Mouse (Mus musculus) frontal cortex, postnatal 25 days (tissue): ENCODE measurements around the gene Ntrk1.

Source experiments
- DNase-seq, 2 experiments: peaks; one replicate each; pipeline ENCODE4 v3.0.0; 2022; ENCODE audit warnings: low spot score in 2 of 2

The Ntrk1 gene

DNA sequence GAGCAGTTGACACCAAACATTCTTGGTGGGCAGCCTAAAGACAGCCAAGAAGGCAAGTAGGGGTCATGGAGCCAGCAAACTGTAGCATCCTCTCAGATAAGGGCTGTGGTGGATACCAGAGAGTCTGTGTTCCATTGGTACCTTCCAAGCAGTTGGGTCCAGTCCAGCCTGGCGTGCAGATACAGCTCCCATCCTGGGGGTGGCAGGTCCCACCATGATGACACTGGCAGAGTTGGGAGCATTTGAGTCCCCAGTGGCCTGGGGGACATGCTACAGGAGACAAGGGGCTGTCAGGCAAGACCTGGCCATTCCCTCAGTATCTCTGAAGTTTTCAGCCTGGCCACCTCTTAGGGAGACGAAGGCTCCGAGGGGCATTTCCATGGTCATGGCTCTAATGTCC lies 42.4 kb downstream of the Ntrk1 start:
- DNase-seq: no peak

DNA sequence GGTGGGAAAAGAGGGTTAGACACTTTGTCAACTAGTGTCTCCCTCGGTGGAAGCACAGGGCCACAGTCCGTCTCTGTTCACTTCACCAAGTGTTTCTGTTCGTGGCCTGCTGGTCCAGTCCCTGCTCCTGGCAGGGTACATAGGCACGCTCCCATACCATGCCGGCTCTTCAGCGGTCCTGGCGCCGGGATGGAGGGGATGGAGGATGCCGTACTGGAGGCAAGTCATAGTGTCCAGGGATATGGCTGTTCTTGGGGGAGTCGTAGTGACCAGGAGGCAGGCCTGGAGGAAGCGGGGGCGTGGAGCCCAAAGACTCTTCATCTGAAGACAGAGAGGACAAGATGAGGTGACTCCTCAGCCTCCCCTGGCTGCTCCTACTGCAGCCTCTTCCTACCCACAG lies 45.0 kb downstream of the Ntrk1 start:
- no peak for DNase-seq

DNA sequence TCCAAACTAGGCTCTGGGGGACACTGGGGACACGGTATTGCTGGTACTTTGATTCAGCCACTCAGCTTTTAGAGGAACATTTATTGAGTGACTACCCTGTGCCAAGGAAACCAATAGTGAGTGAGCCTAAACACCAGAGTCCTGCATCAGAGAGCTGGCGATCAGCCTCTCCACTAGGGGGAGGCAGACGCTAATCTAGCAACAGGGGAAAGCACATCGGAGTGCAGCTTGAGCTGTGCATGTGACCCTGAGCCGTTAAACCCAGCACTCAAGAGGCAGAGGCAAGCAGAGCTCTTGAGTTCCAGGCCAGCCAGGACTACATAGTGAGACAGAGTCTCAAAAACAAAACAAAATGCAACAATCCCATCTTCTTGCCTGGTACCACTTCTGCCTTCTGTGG lies 45.9 kb downstream of the Ntrk1 start:
- peak; percentile 33 to 46 for DNase-seq

DNA sequence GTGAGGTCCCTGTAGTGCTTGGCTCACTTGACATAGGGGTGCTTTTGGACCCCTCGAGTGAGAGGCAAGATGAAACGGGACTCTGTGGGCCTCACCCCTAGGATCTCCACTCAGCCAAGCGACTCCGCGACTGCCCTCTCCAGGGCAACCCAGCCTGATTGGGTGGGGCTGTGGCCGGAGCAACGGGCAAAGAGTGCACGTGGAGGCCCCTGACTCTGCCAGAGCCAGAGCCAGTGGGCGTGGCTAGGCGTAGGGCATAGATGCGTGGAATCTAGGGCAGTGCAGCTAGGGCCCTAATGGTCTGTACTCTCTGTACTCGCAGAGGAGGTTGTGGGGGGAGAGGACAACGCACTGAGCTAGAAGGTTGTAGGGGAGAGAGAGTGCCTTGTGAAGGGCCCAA lies 46.5 kb downstream of the Ntrk1 start, which contains the start of gene Lrrc71:
Lrrc71 (minus strand) TSS at position 195 of the 400 bp plus-strand sequence.
- no peak for DNase-seq

DNA sequence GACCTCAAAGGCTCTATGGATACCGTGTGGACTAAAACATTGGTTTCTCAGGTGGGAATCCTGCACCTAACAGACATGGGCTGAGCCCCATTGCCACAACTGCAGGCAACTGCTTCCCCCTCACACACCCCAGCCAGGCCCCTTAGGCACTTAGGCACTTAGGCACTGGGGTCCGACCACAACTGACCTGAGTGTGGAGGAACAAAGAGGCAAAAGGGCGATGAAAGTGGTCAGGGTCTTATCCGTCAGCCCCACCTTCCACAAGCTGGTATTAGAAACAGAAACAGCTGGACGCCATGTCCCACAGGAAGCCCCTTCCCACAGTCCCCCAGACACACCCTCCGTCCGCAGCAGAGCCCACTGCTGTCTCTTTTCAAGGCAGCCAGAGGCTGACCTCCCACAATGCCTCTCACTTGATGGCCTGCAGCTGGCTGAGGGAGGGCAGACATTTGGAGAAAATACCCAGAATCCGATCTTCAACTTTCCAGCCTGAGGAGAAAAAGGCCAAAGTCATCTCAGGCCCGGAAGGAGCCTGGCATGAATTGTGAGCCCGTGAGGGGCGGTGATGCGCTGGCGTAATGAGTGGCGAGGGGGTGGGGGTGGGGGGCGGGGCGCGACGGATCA lies 49.8 kb downstream of the Ntrk1 start:
- no peak for DNase-seq

DNA sequence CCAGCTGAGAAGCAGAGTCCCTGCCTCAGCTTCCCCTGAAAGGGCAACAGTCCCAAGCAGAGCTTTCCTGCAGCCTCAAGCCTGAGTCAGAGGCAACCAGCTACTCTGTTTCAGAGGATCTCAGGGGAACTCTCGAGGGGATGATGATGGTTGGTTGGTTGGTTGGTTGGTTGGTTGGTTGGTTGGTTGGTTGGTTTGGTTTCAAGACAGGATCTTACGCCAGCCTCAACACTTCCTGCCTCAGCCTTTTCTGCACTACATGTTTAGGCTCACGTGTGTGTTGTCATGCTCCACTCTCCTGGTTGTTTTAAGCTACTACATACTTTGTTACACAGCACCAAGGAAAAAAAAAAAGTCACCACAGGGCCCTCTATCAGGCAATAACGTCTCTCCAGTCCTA lies 51.0 kb downstream of the Ntrk1 start:
- no peak for DNase-seq

DNA sequence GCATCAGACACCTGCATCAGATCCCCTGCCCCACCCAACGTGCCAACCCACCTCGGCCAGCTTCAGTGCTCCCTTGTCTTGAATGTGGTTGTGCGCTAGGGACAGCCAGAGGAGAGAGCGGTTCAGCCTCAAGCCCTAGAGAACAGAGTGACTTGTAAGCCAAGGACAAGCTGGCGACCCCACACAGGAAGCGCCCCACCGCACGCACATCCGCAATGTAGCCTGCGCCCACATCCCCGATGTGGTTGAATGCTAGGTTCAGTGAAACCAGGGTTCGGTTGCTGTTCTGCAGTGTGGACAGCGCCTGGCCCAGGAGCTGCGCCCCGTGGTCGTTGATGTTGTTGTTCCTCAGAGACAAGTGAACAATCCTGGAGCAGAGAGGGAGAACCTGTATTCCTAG lies 52.2 kb downstream of the Ntrk1 start:
- DNase-seq: no peak

DNA sequence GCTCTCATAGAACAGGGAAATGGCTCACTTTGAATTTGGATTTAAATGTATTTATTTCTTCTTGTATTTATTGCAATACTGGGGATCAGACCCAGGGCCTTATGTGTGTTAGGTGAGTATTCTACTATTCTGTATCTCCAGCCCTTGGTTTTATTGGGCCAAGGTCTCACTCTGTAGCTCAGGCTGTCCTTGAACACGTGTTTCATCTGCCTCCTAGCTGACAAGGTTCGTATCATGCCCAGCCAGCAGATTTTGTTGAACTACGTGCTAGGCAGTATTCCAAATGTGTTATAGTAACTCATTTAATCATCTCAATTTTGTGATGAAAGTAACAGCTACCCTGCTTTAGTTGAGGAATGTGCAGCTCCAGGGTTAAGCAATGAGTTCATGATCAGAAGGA lies 52.9 kb downstream of the Ntrk1 start:
- DNase-seq: no peak

DNA sequence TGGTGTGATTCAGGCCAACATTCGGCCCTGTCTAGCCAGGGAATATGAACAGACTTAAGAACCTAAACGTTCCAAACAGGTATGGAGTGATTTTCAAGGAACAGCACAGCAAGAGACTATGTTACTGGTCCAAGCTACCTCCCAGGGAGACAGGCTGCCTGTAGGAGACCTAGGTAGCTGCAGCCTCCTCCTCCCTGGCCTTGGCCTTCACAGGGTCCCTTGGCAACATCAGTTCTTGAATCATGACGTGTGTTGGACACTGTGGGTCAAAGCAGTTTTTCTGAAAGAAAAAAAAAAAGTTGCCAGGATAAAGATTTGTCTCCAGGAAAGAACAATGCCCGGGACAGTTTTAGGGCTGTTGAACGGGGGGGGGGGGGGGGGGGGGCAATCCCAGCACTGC lies 56.1 kb downstream of the Ntrk1 start:
- no peak for DNase-seq

DNA sequence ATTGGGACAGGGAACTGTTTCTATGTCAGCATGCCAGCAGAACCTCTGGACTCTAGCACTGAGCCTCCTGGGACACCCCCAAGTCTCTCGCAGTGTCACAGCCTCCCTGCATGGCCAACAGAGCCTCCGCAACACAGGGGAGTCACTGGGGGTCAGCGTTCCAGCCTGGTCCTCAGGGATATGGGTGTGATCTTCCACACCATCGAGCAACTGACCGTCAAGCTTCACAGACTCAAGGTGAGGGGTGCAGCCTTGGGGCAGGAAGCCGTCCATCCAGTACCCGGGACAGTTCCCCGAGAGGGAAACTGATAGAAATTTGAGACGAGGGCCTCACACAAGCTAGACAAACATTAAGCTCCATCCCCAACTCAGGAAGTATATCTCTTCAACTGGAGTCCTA lies 59.6 kb downstream of the Ntrk1 start:
- no peak for DNase-seq

DNA sequence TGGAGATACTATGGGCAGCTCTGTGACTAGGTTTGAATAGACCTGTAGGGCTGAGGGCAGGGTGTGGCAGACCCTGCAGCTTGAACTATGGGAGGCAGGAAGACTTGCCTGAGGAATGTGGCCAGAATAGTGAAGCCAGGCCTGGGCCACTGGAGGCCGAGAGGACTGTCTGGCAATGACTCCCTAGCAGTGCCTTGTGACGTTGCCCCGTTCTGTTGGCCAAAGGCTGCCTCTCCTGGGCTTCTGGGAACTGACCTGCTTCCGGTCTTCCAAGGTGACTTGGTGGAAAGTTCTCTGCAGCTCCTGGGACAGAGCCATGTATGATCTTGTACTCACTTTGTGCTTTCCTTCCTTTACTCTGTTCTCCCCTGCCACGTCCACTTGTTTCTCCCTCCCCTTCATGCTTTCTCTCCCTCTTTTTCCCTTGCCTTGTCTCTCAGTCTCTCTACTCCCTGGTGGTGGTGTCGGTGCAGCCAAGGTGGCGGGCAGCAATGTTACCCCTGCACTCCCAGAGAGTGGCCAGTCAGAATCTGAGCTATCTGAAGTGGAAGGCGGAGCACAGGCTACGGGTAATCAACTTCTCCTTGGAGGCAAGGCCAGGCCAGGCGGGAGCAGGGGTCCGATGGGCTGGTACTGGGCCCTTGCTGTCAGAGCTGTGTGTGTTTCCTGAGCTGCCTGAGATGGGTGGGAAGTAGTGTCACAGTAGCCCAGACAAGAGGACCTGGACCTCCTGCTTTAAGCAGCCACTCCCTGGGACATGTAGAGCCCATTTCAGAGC lies 60.8 kb downstream of the Ntrk1 start:
- no peak for DNase-seq

DNA sequence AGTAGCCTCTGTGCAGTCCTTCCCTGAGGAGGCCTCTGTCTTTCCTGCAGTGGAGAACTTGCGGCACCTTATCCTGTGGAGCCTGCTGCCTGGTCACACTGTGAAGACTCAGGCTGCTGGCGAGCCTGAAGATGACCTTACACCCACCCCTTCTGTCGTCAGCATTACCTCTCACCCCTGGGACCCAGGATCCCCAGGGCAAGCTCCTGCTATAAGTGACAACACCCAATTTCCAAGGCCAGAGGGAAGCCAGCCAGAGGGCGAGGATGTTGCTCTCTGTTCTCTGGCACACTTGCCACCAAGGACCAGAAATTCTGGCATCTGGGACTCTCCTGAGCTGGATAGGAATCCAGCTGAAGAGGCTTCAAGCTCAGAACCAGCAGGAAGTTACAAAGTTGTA lies 61.9 kb downstream of the Ntrk1 start:
- DNase-seq: no peak

DNA sequence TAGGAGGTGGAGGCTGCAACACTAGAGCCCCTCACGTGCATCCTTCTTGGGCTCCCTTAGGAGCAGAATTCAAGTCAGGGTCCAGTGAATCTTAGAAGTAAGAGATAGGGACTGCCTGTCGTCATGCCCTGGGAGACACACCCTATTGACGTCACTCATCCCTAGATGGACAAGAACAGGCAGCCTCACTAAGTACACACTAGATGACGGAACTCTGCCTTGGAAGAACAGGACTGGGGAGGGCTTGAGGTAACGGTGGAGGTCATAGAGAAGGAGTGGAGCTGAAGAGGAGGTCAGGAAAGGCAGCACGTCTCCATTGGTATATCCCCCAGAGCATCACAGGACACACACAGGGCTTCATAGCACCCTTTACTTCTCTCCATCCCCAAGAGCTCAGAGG lies 66.3 kb downstream of the Ntrk1 start:
- no peak for DNase-seq
